Mouse (Mus musculus): ENCODE results near the gene Lmx1b. TPM values are rescaled to one million over a fixed set of nuclear protein-coding genes. Genes with fewer than 3 reads are reported as not detected.

Gene Lmx1b
- polyA plus RNA-seq, 1 experiment from 2014 or later: not detected

DNA sequence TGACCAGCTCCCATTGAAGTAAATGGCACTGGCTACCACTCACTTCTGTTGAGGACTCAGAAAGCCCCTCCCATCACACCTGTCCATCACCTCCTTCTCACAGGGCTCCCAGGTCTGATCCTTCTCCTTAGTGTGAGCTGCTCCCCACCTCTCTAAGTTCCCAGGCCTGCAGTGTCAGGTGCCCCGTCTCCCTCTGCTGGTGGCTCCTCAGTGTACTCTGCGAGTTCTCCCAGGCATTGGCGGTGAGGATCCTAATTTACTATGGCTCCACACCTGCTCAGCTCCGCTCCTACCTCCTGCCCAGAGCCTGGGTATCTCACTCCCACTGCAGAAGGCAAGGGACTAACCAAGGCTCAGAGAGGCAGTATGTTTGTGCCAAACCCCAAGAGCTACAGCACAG, 57.0 kb downstream of the Lmx1b start:
- Histone ChIP-seq H3K27me3 (ENCODE audit: control insufficient read depth, insufficient read depth, low read length) (peaks cover 3% of the 10 kb centered on the region; the same call in 1 of the 2 replicates), H3K9ac (ENCODE audit: low read length) (no peak overlapping the region), H3K4me2 (replicated peaks; ENCODE audit: low read depth) (no peak overlapping the region), H3K9me3 (ENCODE audit: control insufficient read depth, low read length) (no peaks in the 10 kb centered on the region), H3K27ac (replicated peaks) (no peak overlapping the region), H3K4me3 (ENCODE audit: low read depth, low read length) (no peak overlapping the region), H3K4me1 (replicated peaks; ENCODE audit: control insufficient read depth, insufficient read depth) (0 out of 2 replicates have a peak, but pooled peaks cover 2% of the 10 kb centered on the region), H3K36me3 (ENCODE audit: control insufficient read depth, insufficient read depth, low read length) (no peaks in the 10 kb centered on the region)
- TF ChIP-seq EP300 (optimal IDR thresholded peaks at IDR 0.05) (no peak), CTCF (IDR thresholded peaks at IDR 0.05; ENCODE audit: low read depth) (peak; percentile 67)
- 12% methylated on average over 4 of the region's 4 CpGs for WGBS
- no peak for ATAC-seq (ENCODE audit: low FRiP score, low TSS enrichment)
- DNase-seq (ENCODE audit: low spot score): peak; percentile 57

GRCm38 (mm10) chr2:33582457-33583060, 57.8 kb downstream of the Lmx1b start:
- peak; percentile 43 for ATAC-seq (ENCODE audit: low FRiP score, low TSS enrichment)
- Histone ChIP-seq H3K36me3 (ENCODE audit: control insufficient read depth, insufficient read depth, low read length) (no peaks in the 10 kb centered on the region), H3K4me2 (replicated peaks; ENCODE audit: low read depth) (no peak overlapping the region), H3K9me3 (ENCODE audit: control insufficient read depth, low read length) (no peaks in the 10 kb centered on the region), H3K4me1 (replicated peaks; ENCODE audit: control insufficient read depth, insufficient read depth) (0 out of 2 replicates have a peak, but pooled peaks cover 2% of the 10 kb centered on the region), H3K27me3 (ENCODE audit: control insufficient read depth, insufficient read depth, low read length) (peaks cover 3% of the 10 kb centered on the region; the same call in 1 of the 2 replicates), H3K27ac (replicated peaks) (no peak overlapping the region), H3K4me3 (ENCODE audit: low read depth, low read length) (no peak overlapping the region), H3K9ac (ENCODE audit: low read length) (no peak overlapping the region)
- peak; percentile 66 for DNase-seq (ENCODE audit: low spot score)
- WGBS: 12% methylated on average over 5 of the region's 5 CpGs
- TF ChIP-seq EP300 (optimal IDR thresholded peaks at IDR 0.05) (no peak), CTCF (IDR thresholded peaks at IDR 0.05; ENCODE audit: low read depth) (no peak)

DNA sequence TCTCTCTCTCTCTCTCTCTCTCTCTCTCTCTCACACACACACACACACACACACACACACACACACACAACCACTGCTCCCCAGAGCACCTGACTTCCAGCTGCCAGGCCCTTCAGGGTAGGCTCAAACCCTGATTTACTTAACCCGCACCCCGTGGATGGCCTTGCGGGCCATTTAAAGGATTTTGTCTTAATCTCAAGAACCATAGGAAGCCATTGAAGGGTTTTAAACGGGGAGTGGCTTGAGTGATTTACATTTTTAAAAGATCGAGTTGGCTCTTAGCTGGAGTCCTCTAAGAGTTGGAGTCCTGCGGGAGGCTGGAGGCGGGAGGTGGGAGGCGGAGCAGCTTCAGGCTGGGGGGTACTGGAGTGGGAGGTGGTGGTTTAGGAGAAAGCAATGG, 58.4 kb downstream of the Lmx1b start:
- DNase-seq (ENCODE audit: low spot score): no peak
- WGBS: 14% methylated on average over 8 of the region's 8 CpGs
- no peaks in the 10 kb centered on the region for H3K9me3 ChIP-seq (ENCODE audit: control insufficient read depth, low read length)
- peaks cover 3% of the 10 kb centered on the region; the same call in 1 of the 2 replicates for H3K27me3 ChIP-seq (ENCODE audit: control insufficient read depth, insufficient read depth, low read length)
- no peak overlapping the region for H3K4me2 ChIP-seq (replicated peaks; ENCODE audit: low read depth)
- no peak for TF ChIP-seq CTCF (IDR thresholded peaks at IDR 0.05; ENCODE audit: low read depth)
- no peak for TF ChIP-seq EP300 (optimal IDR thresholded peaks at IDR 0.05)
- no peak overlapping the region for H3K4me3 ChIP-seq (ENCODE audit: low read depth, low read length)
- H3K4me1 ChIP-seq (replicated peaks; ENCODE audit: control insufficient read depth, insufficient read depth): 0 out of 2 replicates have a peak, but pooled peaks cover 2% of the 10 kb centered on the region
- no peak overlapping the region for H3K27ac ChIP-seq (replicated peaks)
- H3K36me3 ChIP-seq (ENCODE audit: control insufficient read depth, insufficient read depth, low read length): no peaks in the 10 kb centered on the region
- 0 out of 2 replicates have a peak, but pooled peaks have one; percentile 14 for ATAC-seq (ENCODE audit: low FRiP score, low TSS enrichment)
- H3K9ac ChIP-seq (ENCODE audit: low read length): no peak overlapping the region

GRCm38 (mm10) chr2:33581449-33581777, 58.9 kb downstream of the Lmx1b start:
- H3K4me2 ChIP-seq (replicated peaks; ENCODE audit: low read depth): no peak overlapping the region
- H3K9me3 ChIP-seq (ENCODE audit: control insufficient read depth, low read length): no peaks in the 10 kb centered on the region
- H3K27me3 ChIP-seq (ENCODE audit: control insufficient read depth, insufficient read depth, low read length): peaks cover 3% of the 10 kb centered on the region; the same call in 1 of the 2 replicates
- H3K36me3 ChIP-seq (ENCODE audit: control insufficient read depth, insufficient read depth, low read length): no peaks in the 10 kb centered on the region
- no peak overlapping the region for H3K9ac ChIP-seq (ENCODE audit: low read length)
- 0 out of 2 replicates have a peak overlapping the region, but pooled peaks have one; percentile 22 for H3K4me3 ChIP-seq (ENCODE audit: low read depth, low read length)
- ATAC-seq (ENCODE audit: low FRiP score, low TSS enrichment): no peak
- 0 out of 2 replicates have a peak, but pooled peaks cover 2% of the 10 kb centered on the region for H3K4me1 ChIP-seq (replicated peaks; ENCODE audit: control insufficient read depth, insufficient read depth)
- DNase-seq (ENCODE audit: low spot score): no peak
- WGBS: 2% methylated on average over 6 of the region's 6 CpGs
- TF ChIP-seq CTCF (IDR thresholded peaks at IDR 0.05; ENCODE audit: low read depth) (no peak), EP300 (optimal IDR thresholded peaks at IDR 0.05) (no peak)
- no peak overlapping the region for H3K27ac ChIP-seq (replicated peaks)

- H3K4me3 ChIP-seq (ENCODE audit: low read depth, low read length): peak overlapping the region; percentile 22
- H3K27me3 ChIP-seq (ENCODE audit: control insufficient read depth, insufficient read depth, low read length): peaks cover 3% of the 10 kb centered on the region; the same call in 1 of the 2 replicates
- DNase-seq (ENCODE audit: low spot score) (no peak), ATAC-seq (ENCODE audit: low FRiP score, low TSS enrichment) (no peak)
- no peaks in the 10 kb centered on the region for H3K36me3 ChIP-seq (ENCODE audit: control insufficient read depth, insufficient read depth, low read length)
- H3K4me1 ChIP-seq (replicated peaks; ENCODE audit: control insufficient read depth, insufficient read depth): 0 out of 2 replicates have a peak, but pooled peaks cover 2% of the 10 kb centered on the region
- no peak overlapping the region for H3K27ac ChIP-seq (replicated peaks)
- WGBS: 2% methylated on average over 33 of the region's 34 CpGs
- H3K9ac ChIP-seq (ENCODE audit: low read length): no peak overlapping the region
- H3K9me3 ChIP-seq (ENCODE audit: control insufficient read depth, low read length): no peaks in the 10 kb centered on the region
- TF ChIP-seq EP300 (optimal IDR thresholded peaks at IDR 0.05): no peak
- peak overlapping the region; percentile 47 for H3K4me2 ChIP-seq (replicated peaks; ENCODE audit: low read depth)
These were observed 59.4 kb downstream of the Lmx1b start for GRCm38 (mm10) chr2:33580697-33581448.

DNA sequence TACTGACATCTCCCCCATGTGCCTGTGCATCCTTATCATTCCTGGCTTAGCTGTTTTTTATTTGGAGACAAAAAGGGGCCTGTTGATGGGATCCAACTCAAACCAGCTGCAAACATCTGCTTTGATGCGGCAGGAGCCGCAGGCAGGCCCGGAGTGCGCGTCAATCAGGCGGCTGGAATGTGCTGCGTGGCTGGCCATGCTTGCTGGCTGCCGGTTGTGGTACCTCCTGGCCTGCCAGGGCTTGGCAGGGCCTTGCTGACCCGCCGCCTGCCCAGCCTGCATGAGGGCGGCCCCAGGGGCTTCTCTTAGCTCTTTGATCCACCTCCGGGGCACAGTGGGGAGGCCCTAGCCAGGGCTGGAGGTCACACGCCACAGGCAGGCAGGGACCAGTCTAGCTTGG, 64.9 kb downstream of the Lmx1b start:
- no peak for TF ChIP-seq CTCF (IDR thresholded peaks at IDR 0.05; ENCODE audit: low read depth)
- no peak for TF ChIP-seq EP300 (optimal IDR thresholded peaks at IDR 0.05)
- ATAC-seq (ENCODE audit: low FRiP score, low TSS enrichment) (no peak), DNase-seq (ENCODE audit: low spot score) (no peak)
- Histone ChIP-seq H3K9me3 (ENCODE audit: control insufficient read depth, low read length) (no peaks in the 10 kb centered on the region), H3K4me1 (replicated peaks; ENCODE audit: control insufficient read depth, insufficient read depth) (no peaks in the 10 kb centered on the region), H3K27ac (replicated peaks) (no peak overlapping the region), H3K27me3 (ENCODE audit: control insufficient read depth, insufficient read depth, low read length) (peaks cover 3% of the 10 kb centered on the region; the same call in 1 of the 2 replicates), H3K4me2 (replicated peaks; ENCODE audit: low read depth) (no peak overlapping the region), H3K9ac (ENCODE audit: low read length) (no peak overlapping the region), H3K36me3 (ENCODE audit: control insufficient read depth, insufficient read depth, low read length) (no peaks in the 10 kb centered on the region), H3K4me3 (ENCODE audit: low read depth, low read length) (no peak overlapping the region)
- 51% methylated on average over 13 of the region's 13 CpGs for WGBS

Data from stomach, postnatal 0 days (tissue).